Mouse (Mus musculus): ENCODE measurements around the gene Cyp1a1. TPM values are rescaled to one million over a fixed set of nuclear protein-coding genes. Genes with fewer than 3 reads are reported as not detected.
A peak's percentile ranks its signal among the peaks of the same experiment; 100 is the strongest.

Cyp1a1 gene
- total and polyA plus RNA-seq, 2 experiments: 1.0 TPM

GRCm38 (mm10) chr9:57667136-57667535 lies 20.6 kb upstream of the Cyp1a1 start:
- no peaks in the 10 kb centered on the region for H3K36me3 ChIP-seq (ENCODE audit: control insufficient read depth, insufficient read depth, low read length)
- 82% methylated on average over 3 of the region's 3 CpGs for WGBS
- H3K4me3 ChIP-seq (ENCODE audit: insufficient read depth, low read depth, low read length): no peak overlapping the region
- TF ChIP-seq POLR2A (IDR thresholded peaks at IDR 0.05; ENCODE audit: extremely low read depth, insufficient read depth, low read length): no peak
- TF ChIP-seq CTCF (IDR thresholded peaks at IDR 0.05; ENCODE audit: low read depth, low read length): no peak
- no peaks in the 10 kb centered on the region for H3K27me3 ChIP-seq (ENCODE audit: control insufficient read depth, insufficient read depth, low read length)
- peaks cover 30% of the 10 kb centered on the region for H3K4me1 ChIP-seq (ENCODE audit: control insufficient read depth, insufficient read depth, low read length)
- no peaks in the 10 kb centered on the region for H3K79me2 ChIP-seq (ENCODE audit: control insufficient read depth, insufficient read depth, low read length)
- H3K9ac ChIP-seq (ENCODE audit: low read depth, low read length): no peak overlapping the region
- no peak for DNase-seq (ENCODE audit: extremely low read depth, low read depth, low spot score)
- no peak overlapping the region for H3K27ac ChIP-seq (replicated peaks; ENCODE audit: insufficient read depth, low read depth, low read length)

- Histone ChIP-seq H3K4me1 (ENCODE audit: control insufficient read depth, insufficient read depth, low read length) (peaks cover 30% of the 10 kb centered on the region), H3K27ac (replicated peaks; ENCODE audit: insufficient read depth, low read depth, low read length) (peak overlapping the region; percentile 18; the same call in 1 of the 2 replicates), H3K27me3 (ENCODE audit: control insufficient read depth, insufficient read depth, low read length) (no peaks in the 10 kb centered on the region), H3K9ac (ENCODE audit: low read depth, low read length) (no peak overlapping the region), H3K79me2 (ENCODE audit: control insufficient read depth, insufficient read depth, low read length) (no peaks in the 10 kb centered on the region), H3K4me3 (ENCODE audit: insufficient read depth, low read depth, low read length) (no peak overlapping the region), H3K36me3 (ENCODE audit: control insufficient read depth, insufficient read depth, low read length) (no peaks in the 10 kb centered on the region)
- WGBS: 82% methylated on average over 11 of the region's 11 CpGs
- no peak for TF ChIP-seq CTCF (IDR thresholded peaks at IDR 0.05; ENCODE audit: low read depth, low read length)
- TF ChIP-seq POLR2A (IDR thresholded peaks at IDR 0.05; ENCODE audit: extremely low read depth, insufficient read depth, low read length): no peak
- DNase-seq (ENCODE audit: extremely low read depth, low read depth, low spot score): no peak
Observed at GRCm38 (mm10) chr9:57667817-57668216, 19.9 kb upstream of the Cyp1a1 start.

- DNase-seq (ENCODE audit: extremely low read depth, low read depth, low spot score): peak; percentile 89
- Histone ChIP-seq H3K4me1 (ENCODE audit: control insufficient read depth, insufficient read depth, low read length) (peaks cover 30% of the 10 kb centered on the region), H3K27ac (replicated peaks; ENCODE audit: insufficient read depth, low read depth, low read length) (peak overlapping the region; percentile 35), H3K9ac (ENCODE audit: low read depth, low read length) (peak overlapping the region; percentile 3; the same call in 1 of the 2 replicates), H3K4me3 (ENCODE audit: insufficient read depth, low read depth, low read length) (no peak overlapping the region), H3K27me3 (ENCODE audit: control insufficient read depth, insufficient read depth, low read length) (no peaks in the 10 kb centered on the region), H3K79me2 (ENCODE audit: control insufficient read depth, insufficient read depth, low read length) (no peaks in the 10 kb centered on the region), H3K36me3 (ENCODE audit: control insufficient read depth, insufficient read depth, low read length) (no peaks in the 10 kb centered on the region)
- 16% methylated on average over 1 of the region's 1 CpGs for WGBS
- TF ChIP-seq POLR2A (IDR thresholded peaks at IDR 0.05; ENCODE audit: extremely low read depth, insufficient read depth, low read length) (no peak), CTCF (IDR thresholded peaks at IDR 0.05; ENCODE audit: low read depth, low read length) (no peak)
Observed at GRCm38 (mm10) chr9:57668277-57668676, 19.5 kb upstream of the Cyp1a1 start.

- peaks cover 27% of the 10 kb centered on the region for H3K4me1 ChIP-seq (ENCODE audit: control insufficient read depth, insufficient read depth, low read length)
- no peaks in the 10 kb centered on the region for H3K79me2 ChIP-seq (ENCODE audit: control insufficient read depth, insufficient read depth, low read length)
- peak; percentile 99 for DNase-seq (ENCODE audit: extremely low read depth, low read depth, low spot score)
- no peak for TF ChIP-seq CTCF (IDR thresholded peaks at IDR 0.05; ENCODE audit: low read depth, low read length)
- TF ChIP-seq POLR2A (IDR thresholded peaks at IDR 0.05; ENCODE audit: extremely low read depth, insufficient read depth, low read length): no peak
- no peaks in the 10 kb centered on the region for H3K27me3 ChIP-seq (ENCODE audit: control insufficient read depth, insufficient read depth, low read length)
- peak overlapping the region; percentile 53 for H3K27ac ChIP-seq (replicated peaks; ENCODE audit: insufficient read depth, low read depth, low read length)
- WGBS: 40% methylated on average over 3 of the region's 3 CpGs
- H3K4me3 ChIP-seq (ENCODE audit: insufficient read depth, low read depth, low read length): no peak overlapping the region
- H3K9ac ChIP-seq (ENCODE audit: low read depth, low read length): no peak overlapping the region
- H3K36me3 ChIP-seq (ENCODE audit: control insufficient read depth, insufficient read depth, low read length): no peaks in the 10 kb centered on the region
Observed at GRCm38 (mm10) chr9:57669566-57669965, 18.2 kb upstream of the Cyp1a1 start.

- Histone ChIP-seq H3K4me3 (ENCODE audit: insufficient read depth, low read depth, low read length) (no peak overlapping the region), H3K79me2 (ENCODE audit: control insufficient read depth, insufficient read depth, low read length) (no peaks in the 10 kb centered on the region), H3K9ac (ENCODE audit: low read depth, low read length) (no peak overlapping the region), H3K27me3 (ENCODE audit: control insufficient read depth, insufficient read depth, low read length) (no peaks in the 10 kb centered on the region), H3K36me3 (ENCODE audit: control insufficient read depth, insufficient read depth, low read length) (no peaks in the 10 kb centered on the region), H3K27ac (replicated peaks; ENCODE audit: insufficient read depth, low read depth, low read length) (peak overlapping the region; percentile 61), H3K4me1 (ENCODE audit: control insufficient read depth, insufficient read depth, low read length) (peaks cover 27% of the 10 kb centered on the region)
- WGBS: 46% methylated on average over 4 of the region's 4 CpGs
- TF ChIP-seq CTCF (IDR thresholded peaks at IDR 0.05; ENCODE audit: low read depth, low read length) (no peak), POLR2A (IDR thresholded peaks at IDR 0.05; ENCODE audit: extremely low read depth, insufficient read depth, low read length) (no peak)
- DNase-seq (ENCODE audit: extremely low read depth, low read depth, low spot score): peak; percentile 90
Observed at GRCm38 (mm10) chr9:57671037-57671436, 16.7 kb upstream of the Cyp1a1 start.

- H3K27ac ChIP-seq (replicated peaks; ENCODE audit: insufficient read depth, low read depth, low read length): peak overlapping the region; percentile 61
- WGBS: 22% methylated on average over 5 of the region's 5 CpGs
Observed at GRCm38 (mm10) chr9:57671500-57671899, 16.2 kb upstream of the Cyp1a1 start.

More at GRCm38 (mm10) chr9:57671500-57671899, 16.2 kb upstream of the Cyp1a1 start:
- no peak overlapping the region for H3K9ac ChIP-seq (ENCODE audit: low read depth, low read length)
- no peaks in the 10 kb centered on the region for H3K79me2 ChIP-seq (ENCODE audit: control insufficient read depth, insufficient read depth, low read length)
- TF ChIP-seq CTCF (IDR thresholded peaks at IDR 0.05; ENCODE audit: low read depth, low read length) (no peak), POLR2A (IDR thresholded peaks at IDR 0.05; ENCODE audit: extremely low read depth, insufficient read depth, low read length) (no peak)
- no peaks in the 10 kb centered on the region for H3K27me3 ChIP-seq (ENCODE audit: control insufficient read depth, insufficient read depth, low read length)
- H3K4me3 ChIP-seq (ENCODE audit: insufficient read depth, low read depth, low read length): no peak overlapping the region
- DNase-seq (ENCODE audit: extremely low read depth, low read depth, low spot score): peak; percentile 62
- H3K4me1 ChIP-seq (ENCODE audit: control insufficient read depth, insufficient read depth, low read length): peaks cover 27% of the 10 kb centered on the region
- no peaks in the 10 kb centered on the region for H3K36me3 ChIP-seq (ENCODE audit: control insufficient read depth, insufficient read depth, low read length)
